Mouse (Mus musculus): ENCODE data around the gene Rassf5.

GRCm38 (mm10) chr1:131224848-131225471 lies 20.1 kb downstream of the Rassf5 start:
- TF ChIP-seq GATA1 (IDR thresholded peaks at IDR 0.05; ENCODE audit: low read length) (no peak), TAL1 (IDR thresholded peaks at IDR 0.05; ENCODE audit: low read length) (no peak)
